Mouse (Mus musculus) neural tube, embryonic 12.5 days (tissue): ENCODE measurements around the gene Micu1. TPM values are rescaled to one million over a fixed set of nuclear protein-coding genes. Genes with fewer than 3 reads are reported as not detected.
"Not testable (repeated sequence)": the region's sequence is repeated elsewhere in the genome, so short reads cannot be mapped to it uniquely, and the experiment has no call there.

ENCODE experiments used
- ATAC-seq: fragments of 200-750 bp; cut with Nextera tagmentation; 2 replicates; pipeline ENCODE4 v1.8.0; 2017; ENCODE audit warnings: low read depth, mild to moderate bottlenecking, moderate TSS enrichment, moderate library complexity; ENCODE audit not compliant: low FRiP score
- H3K27ac ChIP-seq: fragments of 300-500 bp; sonication (generic); 2 replicates; pipeline ENCODE4 v1.5.1; 2016
- H3K27me3 ChIP-seq: fragments of 300-500 bp; sonication (generic); replicated peaks from 2 replicates; pipeline ENCODE4 v1.6.1; 2016; ENCODE audit warnings: mild to moderate bottlenecking
- H3K36me3 ChIP-seq: fragments of 300-500 bp; sonication (generic); 2 replicates; pipeline ENCODE4 v1.6.1; 2016; ENCODE audit warnings: mild to moderate bottlenecking
- H3K4me1 ChIP-seq: fragments of 300-500 bp; sonication (generic); 2 replicates; pipeline ENCODE4 v1.6.1; 2016
- H3K4me2 ChIP-seq: fragments of 300-500 bp; sonication (generic); replicated peaks from 2 replicates; pipeline ENCODE4 v1.6.1; 2016; ENCODE audit warnings: mild to moderate bottlenecking
- H3K4me3 ChIP-seq: fragments of 300-500 bp; sonication (generic); 2 replicates; pipeline ENCODE4 v1.5.1; 2016
- H3K9ac ChIP-seq: fragments of 300-500 bp; sonication (generic); 2 replicates; pipeline ENCODE4 v1.6.1; 2016; ENCODE audit warnings: mild to moderate bottlenecking
- H3K9me3 ChIP-seq: fragments of 300-500 bp; sonication (generic); 2 replicates; pipeline ENCODE4 v1.6.1; 2016; ENCODE audit warnings: mild to moderate bottlenecking
- WGBS: fragments of 180-500 bp; shearing (Covaris S2); methylation state at CpG from one replicate; pipeline ENCODE4 v1.1.7; 2016; 5-methylcytosine and 5-hydroxymethylcytosine counted together
- polyA plus RNA-seq: library from polyadenylated mRNA; unstranded; fragments of >200 nt; fragmentation: Nextera tagmentation; extraction: Ambion mirVana; gene quantifications from 2 replicates; pipeline ENCODE4 v1.2.1, GENCODE M21; 2016

The Micu1 gene
- 75.6 and 76.9 TPM in 2 replicates for polyA plus RNA-seq

GRCm38 (mm10) chr10:59702207-59703032 lies at the start of gene Micu1:
Micu1 (plus strand) TSS chr10:59702477.
- no peaks in the 10 kb centered on the region for H3K27me3 ChIP-seq
- WGBS, result under 1% methylated on average over 48 of the region's 48 CpGs
- peak within 1 kb of the TSS; percentile 67 for H3K4me3 ChIP-seq
- H3K9me3 ChIP-seq, result no peaks in the 10 kb centered on the region
- H3K36me3 ChIP-seq, result no peaks in the 10 kb centered on the region
- peak; percentile 97 for ATAC-seq
- H3K4me1 ChIP-seq, result peaks cover 8% of the 10 kb centered on the region; the same call in 1 of the 2 replicates
- H3K4me2 ChIP-seq, result peak within 1 kb of the TSS; percentile 76
- peak within 1 kb of the TSS; percentile 65 for H3K9ac ChIP-seq
- H3K27ac ChIP-seq, result 0 out of 2 replicates have a peak within 1 kb of the TSS, but pooled peaks have one; percentile 20

GRCm38 (mm10) chr10:59656799-59657198 lies 45.5 kb upstream of the Micu1 start:
- H3K4me3 ChIP-seq, result no peak overlapping the region
- WGBS, result 82% methylated on average over 13 of the region's 13 CpGs
- no peaks in the 10 kb centered on the region for H3K27me3 ChIP-seq
- H3K27ac ChIP-seq, result no peak overlapping the region
- no peak overlapping the region for H3K4me2 ChIP-seq
- H3K36me3 ChIP-seq, result no peaks in the 10 kb centered on the region
- no peaks in the 10 kb centered on the region for H3K9me3 ChIP-seq
- no peaks in the 10 kb centered on the region for H3K4me1 ChIP-seq
- no peak overlapping the region for H3K9ac ChIP-seq
- ATAC-seq, result no peak

- Histone ChIP-seq H3K9ac (no peak overlapping the region), H3K4me1 (no peaks in the 10 kb centered on the region), H3K27me3 (no peaks in the 10 kb centered on the region), H3K4me2 (no peak overlapping the region), H3K27ac (no peak overlapping the region), H3K9me3 (no peaks in the 10 kb centered on the region), H3K36me3 (no peaks in the 10 kb centered on the region), H3K4me3 (no peak overlapping the region)
- ATAC-seq, result no peak
- WGBS, result 81% methylated on average over 2 of the region's 2 CpGs
These were observed 37.5 kb upstream of the Micu1 start for GRCm38 (mm10) chr10:59664765-59665164.

GRCm38 (mm10) chr10:59665503-59666291 lies 36.6 kb upstream of the Micu1 start:
- Histone ChIP-seq H3K9me3 (no peaks in the 10 kb centered on the region), H3K27me3 (no peaks in the 10 kb centered on the region), H3K9ac (no peak overlapping the region), H3K4me2 (no peak overlapping the region), H3K4me3 (no peak overlapping the region), H3K27ac (no peak overlapping the region), H3K4me1 (no peaks in the 10 kb centered on the region), H3K36me3 (no peaks in the 10 kb centered on the region)
- WGBS, result 83% methylated on average over 13 of the region's 13 CpGs
- ATAC-seq, result no peak

GRCm38 (mm10) chr10:59667377-59667776 lies 34.9 kb upstream of the Micu1 start:
- Histone ChIP-seq H3K36me3 (no peaks in the 10 kb centered on the region), H3K9me3 (no peaks in the 10 kb centered on the region), H3K9ac (no peak overlapping the region), H3K4me3 (no peak overlapping the region), H3K4me2 (no peak overlapping the region), H3K27ac (no peak overlapping the region), H3K4me1 (no peaks in the 10 kb centered on the region), H3K27me3 (no peaks in the 10 kb centered on the region)
- ATAC-seq, result no peak
- WGBS, result 76% methylated on average over 6 of the region's 6 CpGs

- H3K27me3 ChIP-seq, result no peaks in the 10 kb centered on the region
- H3K4me1 ChIP-seq, result no peaks in the 10 kb centered on the region
- no peak overlapping the region for H3K4me3 ChIP-seq
- ATAC-seq, result no peak
- H3K9me3 ChIP-seq, result no peaks in the 10 kb centered on the region
- no peak overlapping the region for H3K9ac ChIP-seq
- no peak overlapping the region for H3K27ac ChIP-seq
- H3K4me2 ChIP-seq, result no peak overlapping the region
- H3K36me3 ChIP-seq, result no peaks in the 10 kb centered on the region
- WGBS, result 79% methylated on average over 7 of the region's 7 CpGs
These were observed 33.8 kb upstream of the Micu1 start for GRCm38 (mm10) chr10:59668491-59668890.

- Histone ChIP-seq H3K27ac (no peak overlapping the region), H3K4me1 (no peaks in the 10 kb centered on the region), H3K36me3 (no peaks in the 10 kb centered on the region), H3K27me3 (no peaks in the 10 kb centered on the region), H3K9me3 (no peaks in the 10 kb centered on the region; the same call in 1 of the 2 replicates), H3K4me2 (no peak overlapping the region), H3K4me3 (no peak overlapping the region), H3K9ac (no peak overlapping the region)
- ATAC-seq, result no peak
- WGBS, result 90% methylated on average over 1 of the region's 1 CpGs
These were observed 24.4 kb upstream of the Micu1 start for GRCm38 (mm10) chr10:59677836-59678235.

- 90% methylated on average over 2 of the region's 2 CpGs for WGBS
- Histone ChIP-seq H3K4me1 (no peaks in the 10 kb centered on the region), H3K4me3 (no peak overlapping the region), H3K27me3 (no peaks in the 10 kb centered on the region), H3K9ac (no peak overlapping the region), H3K4me2 (no peak overlapping the region), H3K27ac (no peak overlapping the region), H3K9me3 (no peaks in the 10 kb centered on the region; the same call in 1 of the 2 replicates), H3K36me3 (no peaks in the 10 kb centered on the region)
- ATAC-seq, result no peak
These were observed 23.1 kb upstream of the Micu1 start for GRCm38 (mm10) chr10:59679189-59679588.

- not testable (repeated sequence) for H3K9me3 ChIP-seq, H3K36me3 ChIP-seq, H3K4me2 ChIP-seq, H3K27ac ChIP-seq, ATAC-seq, H3K4me3 ChIP-seq, H3K27me3 ChIP-seq, H3K9ac ChIP-seq, H3K4me1 ChIP-seq
- WGBS, result 83% methylated on average over 3 of the region's 3 CpGs
These were observed 16.7 kb upstream of the Micu1 start for GRCm38 (mm10) chr10:59685586-59685985.

GRCm38 (mm10) chr10:59687126-59687525 lies 15.2 kb upstream of the Micu1 start:
- 78% methylated on average over 2 of the region's 2 CpGs for WGBS
- Histone ChIP-seq H3K36me3 (no peaks in the 10 kb centered on the region), H3K27me3 (no peaks in the 10 kb centered on the region), H3K9ac (no peak overlapping the region), H3K4me3 (no peak overlapping the region), H3K27ac (no peak overlapping the region), H3K4me1 (no peaks in the 10 kb centered on the region), H3K4me2 (no peak overlapping the region), H3K9me3 (no peaks in the 10 kb centered on the region; the same call in 1 of the 2 replicates)
- ATAC-seq, result no peak

- Histone ChIP-seq H3K27me3 (no peaks in the 10 kb centered on the region), H3K4me2 (no peak overlapping the region), H3K4me1 (no peaks in the 10 kb centered on the region), H3K9ac (no peak overlapping the region), H3K4me3 (no peak overlapping the region), H3K27ac (no peak overlapping the region), H3K9me3 (no peaks in the 10 kb centered on the region), H3K36me3 (no peaks in the 10 kb centered on the region)
- 59% methylated on average over 6 of the region's 6 CpGs for WGBS
- ATAC-seq, result no peak
These were observed 12.4 kb upstream of the Micu1 start for GRCm38 (mm10) chr10:59689836-59690235.

GRCm38 (mm10) chr10:59692441-59692840 lies 9.8 kb upstream of the Micu1 start:
- no peak overlapping the region for H3K4me2 ChIP-seq
- no peak for ATAC-seq
- H3K27me3 ChIP-seq, result no peaks in the 10 kb centered on the region
- no peak overlapping the region for H3K9ac ChIP-seq
- no peaks in the 10 kb centered on the region for H3K9me3 ChIP-seq
- 75% methylated on average over 6 of the region's 6 CpGs for WGBS
- no peaks in the 10 kb centered on the region for H3K36me3 ChIP-seq
- H3K27ac ChIP-seq, result no peak overlapping the region
- H3K4me1 ChIP-seq, result no peaks in the 10 kb centered on the region
- no peak overlapping the region for H3K4me3 ChIP-seq
